Mouse (Mus musculus) CH12.LX (cell line): ENCODE data around the gene Zfp287. TPM values are rescaled to one million over a fixed set of nuclear protein-coding genes. Genes with fewer than 3 reads are reported as not detected.

Experiments used
- DNase-seq: peaks from one replicate; pipeline ENCODE4 v3.0.0-alpha.2; 2013; ENCODE audit errors: extremely low read depth
- H3K27ac ChIP-seq: 2 replicates; pipeline ENCODE4 v1.5.1; 2012; ENCODE audit warnings: low read depth, mild to moderate bottlenecking, control low read depth, moderate library complexity; ENCODE audit not compliant: insufficient read depth
- H3K27me3 ChIP-seq: replicated peaks from 2 replicates; pipeline ENCODE3; 2012; ENCODE audit warnings: inconsistent platforms
- H3K36me3 ChIP-seq, 2 experiments: replicated peaks in 1 of 2; 2 replicates each; pipeline versions ENCODE3 to v1.6.1; 2012; ENCODE audit warnings: inconsistent platforms in 1 of 2, low read length in 1 of 2, mild to moderate bottlenecking in 1 of 2, mixed read lengths in 1 of 2, moderate library complexity in 1 of 2; ENCODE audit not compliant: control insufficient read depth in 1 of 2, insufficient read depth in 1 of 2
- H3K4me1 ChIP-seq, 2 experiments: 2 replicates each; pipeline ENCODE4 v1.6.1; 2012; ENCODE audit warnings: inconsistent platforms in 1 of 2, moderate library complexity in 1 of 2; ENCODE audit not compliant: insufficient read depth in 2 of 2, control insufficient read depth in 1 of 2
- H3K4me2 ChIP-seq: 2 replicates; pipeline ENCODE4 v1.6.1; 2012; ENCODE audit warnings: low read depth, mild to moderate bottlenecking, control low read depth; ENCODE audit not compliant: poor library complexity, insufficient read depth, severe bottlenecking
- H3K4me3 ChIP-seq, 3 experiments: fragments of 150-350 bp in 1 of 3; sonication (generic) in 1 of 3; replicated peaks in 1 of 3; 2 replicates each; pipeline versions ENCODE3 to v1.5.1; 2011 to 2012; ENCODE audit warnings: low read depth in 2 of 3, low read length in 2 of 3, mild to moderate bottlenecking in 2 of 3, moderate library complexity in 2 of 3, control low read depth in 1 of 3, improper control_type of control experiment in 1 of 3, inconsistent platforms in 1 of 3, mixed read lengths in 1 of 3; ENCODE audit not compliant: poor library complexity in 1 of 3
- H3K79me2 ChIP-seq: replicated peaks from 2 replicates; pipeline ENCODE4 v1.6.1; 2012; ENCODE audit warnings: mild to moderate bottlenecking, moderate library complexity; ENCODE audit not compliant: control insufficient read depth, poor library complexity, insufficient read depth, severe bottlenecking; ENCODE audit errors: extremely low read depth
- H3K9ac ChIP-seq: 2 replicates; pipeline ENCODE4 v1.6.1; 2012; ENCODE audit warnings: low read depth, mild to moderate bottlenecking, control low read depth, moderate library complexity; ENCODE audit not compliant: insufficient read depth
- H3K9me3 ChIP-seq: replicated peaks from 2 replicates; pipeline ENCODE3; 2012; ENCODE audit warnings: low read length, inconsistent platforms, mixed read lengths
- CHD2 ChIP-seq: IDR thresholded peaks from 2 replicates; pipeline ENCODE4 v1.6.1; 2011; ENCODE audit warnings: low read length, improper control_type of control experiment
- E2F4 ChIP-seq: IDR thresholded peaks from 2 replicates; pipeline ENCODE4 v1.6.1; 2011; ENCODE audit warnings: low read depth, low read length, improper control_type of control experiment; ENCODE audit not compliant: insufficient replicate concordance
- EP300 ChIP-seq: IDR thresholded peaks from 2 replicates; pipeline ENCODE4 v1.6.1; 2011; ENCODE audit warnings: low read length, improper control_type of control experiment
- ETS1 ChIP-seq: conservative IDR thresholded peaks from 2 replicates; pipeline ENCODE4 v1.6.1; 2012; ENCODE audit warnings: low read depth, mild to moderate bottlenecking, inconsistent platforms, low read length, improper control_type of control experiment, moderate library complexity
- GABPA ChIP-seq: IDR thresholded peaks from 2 replicates; pipeline ENCODE4 v1.6.1; 2012; ENCODE audit warnings: low read depth, low read length, improper control_type of control experiment, inconsistent platforms; ENCODE audit not compliant: insufficient replicate concordance
- IRF4 ChIP-seq: IDR thresholded peaks from 2 replicates; pipeline ENCODE4 v1.6.1; 2014; ENCODE audit warnings: low read depth, mild to moderate bottlenecking, inconsistent platforms, low read length, improper control_type of control experiment
- JUN ChIP-seq: IDR thresholded peaks from 2 replicates; pipeline ENCODE4 v1.6.1; 2011; ENCODE audit warnings: low read depth, mild to moderate bottlenecking, low read length, improper control_type of control experiment, moderate library complexity; ENCODE audit not compliant: insufficient read depth
- MAFK ChIP-seq: IDR thresholded peaks from 2 replicates; pipeline ENCODE4 v1.6.1; 2011; ENCODE audit warnings: low read length, improper control_type of control experiment; ENCODE audit not compliant: insufficient replicate concordance
- MAZ ChIP-seq: IDR thresholded peaks from 2 replicates; pipeline ENCODE4 v1.6.1; 2012; ENCODE audit warnings: low read depth, mild to moderate bottlenecking, inconsistent platforms, low read length, improper control_type of control experiment, moderate library complexity
- MEF2A ChIP-seq: IDR thresholded peaks from 2 replicates; pipeline ENCODE4 v1.6.1; 2014; ENCODE audit warnings: low read depth, mild to moderate bottlenecking, inconsistent platforms, low read length, improper control_type of control experiment, borderline replicate concordance
- MXI1 ChIP-seq: IDR thresholded peaks from 2 replicates; pipeline ENCODE4 v1.6.1; 2011; ENCODE audit warnings: mild to moderate bottlenecking, low read depth, low read length, improper control_type of control experiment
- MYC ChIP-seq: IDR thresholded peaks from 2 replicates; pipeline ENCODE4 v1.6.1; 2011; ENCODE audit warnings: low read depth, mild to moderate bottlenecking, improper control_type of control experiment, low read length
- PAX5 ChIP-seq: IDR thresholded peaks from 2 replicates; pipeline ENCODE4 v1.6.1; 2012; ENCODE audit warnings: low read length, inconsistent platforms, mixed read lengths
- POLR2AphosphoS2 ChIP-seq: IDR thresholded peaks from 2 replicates; pipeline ENCODE4 v1.6.1; 2011; ENCODE audit warnings: low read depth, low read length, improper control_type of control experiment
- RAD21 ChIP-seq: IDR thresholded peaks from 2 replicates; pipeline ENCODE4 v1.6.1; 2011; ENCODE audit warnings: low read depth, mild to moderate bottlenecking, low read length, improper control_type of control experiment, moderate library complexity
- SMC3 ChIP-seq: IDR thresholded peaks from 2 replicates; pipeline ENCODE4 v1.6.1; 2011; ENCODE audit warnings: low read depth, low read length, improper control_type of control experiment
- UBTF ChIP-seq: IDR thresholded peaks from 2 replicates; pipeline ENCODE4 v1.6.1; 2012; ENCODE audit warnings: low read depth, mild to moderate bottlenecking, inconsistent platforms, low read length, improper control_type of control experiment, moderate library complexity
- ZKSCAN1 ChIP-seq: IDR thresholded peaks from 2 replicates; pipeline ENCODE4 v1.6.1; 2012; ENCODE audit warnings: low read depth, inconsistent platforms, low read length, improper control_type of control experiment, borderline replicate concordance
- ZMIZ1 ChIP-seq: IDR thresholded peaks from 2 replicates; pipeline ENCODE4 v1.6.1; 2012; ENCODE audit warnings: low read depth, mild to moderate bottlenecking, inconsistent platforms, low read length, improper control_type of control experiment
- ZNF384 ChIP-seq: IDR thresholded peaks from 2 replicates; pipeline ENCODE4 v1.6.1; 2012; ENCODE audit warnings: low read depth, low read length, improper control_type of control experiment, inconsistent platforms
- dilution Hi-C: fragments of 300-500 bp; cut with MboI; formaldehyde crosslinking; loops from 2 replicates; pipeline ENCODE4 v1.14.3; 2020; ENCODE audit warnings: low sequenced_read_pairs; ENCODE audit not compliant: extremely low pct_unique_long_range_greater_than_20kb, extremely low pct_ligation_motif_present
- in situ Hi-C: fragments of 300-500 bp; cut with MboI; formaldehyde crosslinking; loops from 3 replicates; pipeline ENCODE4 v1.14.3; 2019; ENCODE audit warnings: low sequenced_read_pairs, low pct_ligation_motif_present, low pct_unique_long_range_greater_than_20kb, mixed read lengths
- polyA plus RNA-seq: library from polyadenylated mRNA; unstranded; fragments of >175 nt; gene quantifications from 2 replicates; pipeline ENCODE4 v1.2.1, GENCODE M21; 2012; ENCODE audit warnings: low read depth; ENCODE audit not compliant: insufficient read length
- total RNA-seq, 2 experiments: library from RNA; depleted of rRNA; stranded (reverse); fragments of 300-350 nt in 1 of 2; fragments of >200 nt in 1 of 2; gene quantifications; 2 replicates each; pipeline ENCODE4 v1.2.3; 2012 to 2014

Gene Zfp287
- total and polyA plus RNA-seq, 3 experiments = 4.8 to 7.3 (median 5.7) TPM

- Histone ChIP-seq H3K27me3 (no peaks in the 10 kb centered on the region), H3K36me3 (no peaks in the 10 kb centered on the region)
- dilution Hi-C loops = no loop called here
- TF ChIP-seq ZMIZ1 = no peak
- TF ChIP-seq JUN = no peak
- TF ChIP-seq, all 38 proteins: peak for 0
- no peak for DNase-seq
- in situ Hi-C loops = no loop called here
- Histone ChIP-seq H3K4me2 (no peak overlapping the region), H3K4me3 (no peak overlapping the region), H3K9me3 (peaks cover 33% of the 10 kb centered on the region), H3K9ac (no peak overlapping the region), H3K79me2 (no peaks in the 10 kb centered on the region), H3K4me1 (no peaks in the 10 kb centered on the region), H3K27ac (no peak overlapping the region)
Measured at GRCm38 (mm10) chr11:62776510-62776909, 44.8 kb upstream of the Zfp287 start.

DNA sequence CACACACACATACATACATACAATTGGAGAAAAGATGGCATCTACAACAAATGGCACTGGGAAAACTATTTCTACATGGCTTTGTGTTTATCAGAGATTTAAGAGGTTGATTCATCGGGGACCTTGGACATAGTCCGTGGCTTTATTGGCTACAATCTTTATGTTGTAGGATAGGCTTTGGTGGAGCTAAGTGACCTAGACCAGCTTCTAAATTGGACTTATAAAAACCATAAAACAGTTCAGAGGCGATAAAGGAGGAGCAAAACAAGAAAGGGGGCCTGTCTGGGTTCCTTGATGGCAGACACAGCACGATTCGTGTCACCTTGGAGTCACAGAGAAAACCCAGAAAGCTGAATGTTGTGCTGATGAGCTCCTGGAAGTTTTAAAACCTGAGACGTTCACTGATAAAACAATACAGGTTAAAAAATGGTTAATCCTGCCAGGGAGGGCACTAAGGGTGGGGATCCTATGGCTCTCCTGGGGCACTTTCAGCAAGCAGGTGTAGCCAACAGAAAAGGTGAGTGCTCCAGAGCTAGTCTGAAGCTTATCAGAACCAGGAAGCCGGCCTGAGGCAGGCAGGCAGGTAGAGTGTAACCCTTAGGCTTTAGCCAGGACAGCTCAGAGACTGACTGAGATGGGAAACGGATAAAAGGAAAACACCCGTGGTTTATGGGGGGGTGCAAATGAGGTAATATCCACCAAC is 29.2 kb upstream of the Zfp287 start:
- Histone ChIP-seq H3K36me3 (no peaks in the 10 kb centered on the region), H3K9me3 (peaks cover 3% of the 10 kb centered on the region), H3K4me2 (no peak overlapping the region), H3K27me3 (peaks cover 19% of the 10 kb centered on the region), H3K79me2 (no peaks in the 10 kb centered on the region), H3K27ac (no peak overlapping the region), H3K4me3 (no peak overlapping the region), H3K4me1 (peaks cover 3 to 14% of the 10 kb centered on the region in 2 experiments; a peak in 3 of 4 replicates), H3K9ac (no peak overlapping the region)
- DNase-seq = no peak
- dilution Hi-C loops = no loop called here
- no peak for TF ChIP-seq UBTF
- TF ChIP-seq ZKSCAN1 = no peak
- no peak for TF ChIP-seq EP300
- no peak for TF ChIP-seq CHD2
- TF ChIP-seq MAZ = no peak
- TF ChIP-seq ETS1 = no peak
- TF ChIP-seq MEF2A = no peak
- TF ChIP-seq SMC3 = no peak
- in situ Hi-C loops = no loop called here

- Histone ChIP-seq H3K4me3 (no peak overlapping the region), H3K27me3 (peaks cover 21% of the 10 kb centered on the region), H3K36me3 (no peaks in the 10 kb centered on the region), H3K27ac (no peak overlapping the region), H3K79me2 (no peaks in the 10 kb centered on the region), H3K4me2 (no peak overlapping the region), H3K9me3 (no peaks in the 10 kb centered on the region), H3K4me1 (peaks cover 0 to 14% of the 10 kb centered on the region in 2 experiments; a peak in 3 of 4 replicates), H3K9ac (no peak overlapping the region)
- in situ Hi-C loops (loop anchor here (5.0 kb wide), 3 partner anchors 44 to 374 kb away; partner anchors contain the start of gene Fbxw10), dilution Hi-C loops (no loop called here)
- TF ChIP-seq CHD2 = no peak
- TF ChIP-seq IRF4 = no peak
- TF ChIP-seq MAFK = no peak
- no peak for TF ChIP-seq E2F4
- TF ChIP-seq UBTF = no peak
- TF ChIP-seq SMC3 = no peak
- no peak for TF ChIP-seq ETS1
- no peak for TF ChIP-seq ZNF384
- no peak for TF ChIP-seq MEF2A
- TF ChIP-seq MAZ = no peak
- TF ChIP-seq RAD21 = no peak
- TF ChIP-seq MXI1 = no peak
- TF ChIP-seq PAX5 = no peak
- TF ChIP-seq GABPA = no peak
- TF ChIP-seq ZMIZ1 = no peak
- TF ChIP-seq POLR2AphosphoS2 = no peak
- no peak for TF ChIP-seq MYC
- no peak for DNase-seq
Measured at GRCm38 (mm10) chr11:62758491-62758890, 26.8 kb upstream of the Zfp287 start.
